Mouse (Mus musculus) kidney, postnatal 25 days (tissue): Measurements from ENCODE around the gene Gbe1.

Experiments used
- DNase-seq, 2 experiments: peaks; one replicate each; pipeline ENCODE4 v3.0.0; 2021; ENCODE audit warnings: mixed read lengths in 2 of 2

Gbe1 gene

DNA sequence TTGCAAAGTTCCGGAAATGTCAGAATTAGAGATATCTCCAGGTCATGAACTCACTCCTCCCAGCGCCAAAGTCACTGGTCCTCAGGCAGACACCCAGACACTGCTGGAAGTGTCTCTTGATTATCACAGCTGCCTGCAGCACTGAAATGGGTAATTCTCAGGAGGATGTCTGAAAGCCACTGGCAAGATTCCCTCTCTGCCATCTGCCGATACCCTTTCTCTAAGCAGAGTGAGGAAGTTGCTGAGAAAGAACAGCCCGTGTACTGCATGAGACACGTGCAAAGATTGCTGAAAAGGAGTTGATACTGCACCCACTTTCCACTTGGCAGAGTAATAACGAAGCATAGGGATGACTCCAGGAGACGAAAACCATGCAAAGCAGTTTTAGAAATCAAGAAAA lies 272.2 kb downstream of the Gbe1 start:
- DNase-seq = no peak

DNA sequence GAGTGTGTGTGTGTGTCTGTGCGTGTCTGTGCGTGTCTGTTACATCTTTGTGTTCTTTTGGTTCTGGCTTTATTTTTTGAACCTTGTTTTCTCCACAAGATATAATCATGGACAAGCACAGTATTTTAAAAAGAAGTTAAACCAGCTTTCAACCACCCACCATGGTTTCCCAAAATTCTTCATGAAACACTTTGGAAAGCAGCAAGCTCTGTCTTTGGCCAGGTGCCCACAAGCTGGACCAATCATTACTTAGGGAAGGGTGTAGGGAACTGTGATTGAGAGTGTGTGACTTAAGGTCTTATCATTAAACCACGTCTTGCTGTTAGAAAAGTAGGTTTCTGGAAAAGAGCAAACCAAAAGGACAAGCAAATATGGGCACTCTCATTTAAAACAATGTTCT lies 288.6 kb downstream of the Gbe1 start:
- no peak for DNase-seq

DNA sequence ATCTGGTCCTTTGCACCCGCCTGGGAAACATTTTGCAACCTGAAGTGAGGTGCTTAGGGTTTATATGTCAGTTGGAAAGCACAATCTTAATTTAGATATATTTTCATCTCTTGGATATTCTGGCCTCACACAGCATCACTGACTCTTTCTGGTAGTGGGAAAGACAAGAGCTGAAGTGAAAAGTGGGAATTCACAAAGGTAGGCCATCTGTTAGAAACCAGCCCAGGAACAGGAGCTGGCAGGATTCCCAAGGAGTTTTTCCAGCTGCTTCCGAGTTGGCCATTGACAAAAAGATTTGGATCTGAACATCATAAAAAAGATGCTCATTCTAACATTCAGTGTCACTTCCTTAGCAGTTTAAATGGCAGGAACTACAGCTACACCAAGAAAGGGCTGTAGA lies 294.6 kb downstream of the Gbe1 start:
- DNase-seq = no peak

DNA sequence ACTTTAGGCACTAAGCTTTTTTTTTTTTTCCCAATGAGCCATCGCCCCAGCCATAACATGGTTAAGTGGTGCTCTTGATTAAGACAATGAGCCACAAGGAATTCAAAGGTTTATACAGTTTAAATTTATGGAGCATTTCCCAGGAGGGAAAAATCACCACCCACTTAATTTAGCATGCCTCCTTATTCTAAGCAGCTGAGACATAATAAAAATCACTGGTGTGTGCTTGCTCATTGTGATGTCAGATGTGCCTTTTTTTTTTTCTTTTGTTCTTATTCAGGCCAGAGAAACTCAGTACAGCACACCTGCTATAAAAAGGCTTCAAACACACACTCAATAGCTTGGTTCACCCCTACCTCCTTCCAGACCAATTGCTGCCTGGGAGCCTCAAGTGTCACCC lies 303.9 kb downstream of the Gbe1 start:
- DNase-seq = no peak

DNA sequence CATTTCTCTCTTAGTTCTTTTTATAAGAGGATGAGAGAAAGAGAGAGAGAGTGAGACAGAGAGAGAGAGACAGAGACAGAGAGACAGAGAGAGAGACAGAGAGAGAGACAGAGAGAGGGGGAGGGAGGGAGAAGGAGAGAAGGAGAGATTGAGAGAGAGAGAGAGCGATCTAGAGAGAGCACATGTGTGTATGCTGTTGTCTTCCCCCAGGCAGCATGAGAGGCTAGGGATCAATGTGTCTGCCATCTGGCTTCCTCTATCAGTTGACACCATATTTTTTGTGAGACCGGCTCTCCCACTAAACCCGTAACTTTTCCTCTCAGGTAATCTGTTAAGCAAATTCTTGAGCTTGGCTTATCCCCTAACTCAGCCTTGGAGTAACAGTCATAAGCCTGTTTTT lies 304.4 kb downstream of the Gbe1 start:
- DNase-seq = no peak
